Mouse (Mus musculus): ENCODE results near the gene Rhbdl1.

DNA sequence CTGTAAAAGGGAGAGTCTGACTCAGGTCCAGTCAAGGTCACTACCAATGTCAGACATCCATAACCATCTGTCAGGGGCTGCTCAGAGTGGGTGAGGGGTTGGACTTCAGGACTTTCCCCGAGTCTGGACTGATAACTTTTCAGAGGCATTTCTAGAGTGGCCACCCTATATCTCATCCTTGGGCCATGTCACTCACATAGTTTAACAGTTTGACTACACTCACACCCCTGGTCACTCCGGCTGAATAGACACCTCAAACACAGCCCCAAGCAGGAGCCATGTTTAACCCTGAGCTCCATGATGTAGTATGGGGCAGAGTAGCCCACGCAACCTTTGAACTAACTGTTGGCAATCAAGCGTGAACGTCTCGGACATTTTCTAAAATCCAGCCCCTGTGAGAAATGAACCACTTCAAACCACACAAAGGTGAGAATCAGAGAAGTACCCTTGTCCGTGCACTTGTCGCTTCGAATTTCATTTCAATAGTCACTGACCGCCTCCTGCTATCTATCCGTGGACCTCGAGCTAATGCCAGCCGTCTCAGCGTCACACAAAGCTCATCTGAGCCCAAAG is 37.1 kb upstream of the Rhbdl1 start:
- TF ChIP-seq CTCF (IDR thresholded peaks at IDR 0.05; ENCODE audit: low read depth), result no peak
- no peak for TF ChIP-seq EP300 (IDR thresholded peaks at IDR 0.05; ENCODE audit: low read depth)
